Mouse (Mus musculus) cerebellum, adult 2 months (tissue): ENCODE data around the gene Myoz2.

Experiments
- CTCF ChIP-seq: fragments of 200-500 bp; IDR thresholded peaks from 2 replicates; pipeline ENCODE4 v1.5.1; 2011; ENCODE audit warnings: low read depth, mild to moderate bottlenecking, control low read depth, low read length, moderate library complexity, borderline replicate concordance; ENCODE audit not compliant: insufficient read depth
- POLR2A ChIP-seq: fragments of 200-500 bp; IDR thresholded peaks from 2 replicates; pipeline ENCODE4 v1.6.1; 2011; ENCODE audit warnings: low read length, control low read depth, borderline replicate concordance; ENCODE audit not compliant: insufficient read depth

DNA sequence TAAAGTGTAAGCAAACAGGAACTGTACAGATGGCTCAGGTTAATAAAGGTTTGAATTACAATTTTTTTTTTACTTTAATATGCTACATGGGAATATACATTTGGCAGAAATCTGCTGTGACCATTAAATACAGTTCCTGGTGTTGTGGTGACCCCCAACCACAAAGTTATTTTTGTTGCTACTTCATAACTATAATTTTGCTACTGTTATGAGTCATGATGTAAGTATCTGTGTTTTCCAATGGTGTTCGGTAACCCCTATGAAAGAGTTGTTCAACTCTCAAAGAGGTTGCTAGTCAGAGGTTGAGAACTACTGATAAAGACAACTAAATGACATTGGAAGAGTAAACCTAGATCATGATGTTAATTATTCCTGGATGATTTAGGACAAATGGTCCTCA lies 7.5 kb upstream of the Myoz2 start:
- TF ChIP-seq POLR2A (no peak), CTCF (no peak)
